Mouse (Mus musculus) embryonic facial prominence, embryonic 11.5 days (tissue): Measurements from ENCODE around the gene Cs. TPM values are rescaled to one million over a fixed set of nuclear protein-coding genes. Genes with fewer than 3 reads are reported as not detected.
"Not testable (repeated sequence)": the region's sequence is repeated elsewhere in the genome, so short reads cannot be mapped to it uniquely, and the experiment has no call there.

ENCODE experiments used
- ATAC-seq: fragments of 200-750 bp; cut with Nextera tagmentation; replicated peaks from 2 replicates; pipeline ENCODE4 v1.8.0; 2017; ENCODE audit warnings: low read depth; ENCODE audit not compliant: insufficient number of reproducible peaks, low FRiP score, low TSS enrichment
- DNase-seq: peaks from one replicate; pipeline ENCODE4 v3.0.0-alpha.2; 2015; ENCODE audit warnings: low spot score
- H3K27ac ChIP-seq: fragments of 300-500 bp; sonication (generic); replicated peaks from 2 replicates; pipeline ENCODE4 v1.5.1; 2014; ENCODE audit warnings: mild to moderate bottlenecking, low read depth, low read length, control low read depth
- H3K27me3 ChIP-seq: fragments of 300-500 bp; sonication (generic); 2 replicates; pipeline ENCODE4 v1.6.1; 2014; ENCODE audit warnings: mild to moderate bottlenecking, low read length, moderate library complexity, mixed read lengths; ENCODE audit not compliant: control insufficient read depth, insufficient read depth
- H3K36me3 ChIP-seq: fragments of 300-500 bp; sonication (generic); replicated peaks from 2 replicates; pipeline ENCODE4 v1.6.1; 2014; ENCODE audit warnings: low read depth, mild to moderate bottlenecking, low read length, moderate library complexity, mixed read lengths; ENCODE audit not compliant: control insufficient read depth, insufficient read depth
- H3K4me1 ChIP-seq: fragments of 300-500 bp; sonication (generic); 2 replicates; pipeline ENCODE4 v1.6.1; 2014; ENCODE audit warnings: low read length, mixed read lengths; ENCODE audit not compliant: control insufficient read depth, insufficient read depth
- H3K4me2 ChIP-seq: fragments of 300-500 bp; sonication (generic); 2 replicates; pipeline ENCODE4 v1.6.1; 2014; ENCODE audit warnings: low read depth, mild to moderate bottlenecking, control low read depth, low read length, moderate library complexity
- H3K4me3 ChIP-seq: fragments of 300-500 bp; sonication (generic); 2 replicates; pipeline ENCODE4 v1.5.1; 2014; ENCODE audit warnings: low read depth, low read length, control low read depth
- H3K9ac ChIP-seq: fragments of 300-500 bp; sonication (generic); replicated peaks from 2 replicates; pipeline ENCODE4 v1.6.1; 2014; ENCODE audit warnings: mild to moderate bottlenecking, control low read depth, low read length
- H3K9me3 ChIP-seq: fragments of 300-500 bp; sonication (generic); replicated peaks from 2 replicates; pipeline ENCODE4 v1.6.1; 2016; ENCODE audit warnings: mild to moderate bottlenecking, low read length, inconsistent platforms, mixed read lengths; ENCODE audit not compliant: control insufficient read depth
- WGBS: fragments of 180-500 bp; shearing (Covaris S2); extraction: QIAGEN DNeasy Blood & Tissue Kit; methylation state at CpG from one replicate; pipeline ENCODE4 v1.1.7; 2014; 5-methylcytosine and 5-hydroxymethylcytosine counted together
- polyA plus RNA-seq: library from polyadenylated mRNA; unstranded; fragments of >200 nt; fragmentation: Nextera tagmentation; extraction: Ambion mirVana; gene quantifications from 2 replicates; pipeline ENCODE4 v1.2.1, GENCODE M21; 2014

The Cs gene
- 246 and 258 TPM in 2 replicates for polyA plus RNA-seq

DNA sequence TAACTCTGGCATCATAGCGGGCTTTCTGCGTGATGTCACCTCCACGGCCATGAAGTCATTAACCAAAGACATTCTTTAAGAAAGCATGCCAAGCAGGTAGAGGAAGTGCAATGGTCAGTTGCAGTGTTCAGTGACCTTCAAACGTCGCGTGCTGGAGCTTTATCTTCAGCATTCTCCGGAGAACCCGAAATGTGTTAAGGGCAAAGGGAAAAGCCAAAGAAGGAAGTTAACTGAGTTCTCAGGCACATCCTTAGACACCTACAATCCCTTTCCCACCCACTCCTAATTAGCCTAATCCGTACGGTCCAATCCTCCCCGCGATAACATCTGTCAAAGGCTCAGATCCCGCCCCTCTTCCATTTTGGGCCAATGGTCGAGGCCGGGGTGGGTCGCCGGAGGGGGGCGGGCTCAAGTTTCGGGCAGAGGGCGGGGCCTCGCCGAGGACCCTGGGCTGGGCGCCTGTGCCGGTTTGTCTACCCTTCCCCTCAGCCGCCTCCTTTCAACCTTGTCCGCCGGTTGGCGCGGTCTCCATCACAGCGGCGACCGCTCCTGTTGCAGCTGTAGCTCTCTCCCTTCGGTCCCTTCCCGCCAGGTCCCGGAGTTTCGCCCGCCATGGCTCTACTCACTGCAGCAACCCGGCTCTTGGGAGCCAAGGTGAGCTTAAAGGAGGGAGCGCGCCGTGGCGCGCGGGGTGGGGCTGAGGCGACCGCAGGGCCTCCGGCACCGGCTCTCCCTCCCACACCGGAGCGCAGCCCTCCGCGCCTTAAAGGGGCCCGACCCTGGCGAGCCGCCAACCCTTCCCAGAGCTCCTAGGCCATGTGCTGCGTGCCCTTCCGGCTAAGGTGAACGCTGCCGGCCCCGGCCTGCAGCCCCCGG is at the start of gene Cs:
Gene Cs (plus strand): TSS at position 429 of the 876 bp plus-strand sequence.
- Histone ChIP-seq H3K27me3 (no peaks in the 10 kb centered on the region), H3K27ac (peak within 1 kb of the TSS; percentile 89), H3K4me2 (peak within 1 kb of the TSS; percentile 66), H3K9me3 (no peaks in the 10 kb centered on the region), H3K4me3 (peak within 1 kb of the TSS; percentile 86), H3K36me3 (no peaks in the 10 kb centered on the region), H3K9ac (peak within 1 kb of the TSS; percentile 85), H3K4me1 (no peaks in the 10 kb centered on the region)
- peak; percentile 97 for ATAC-seq
- DNase-seq: peak; percentile 98
- under 1% methylated on average over 61 of the region's 61 CpGs for WGBS

DNA sequence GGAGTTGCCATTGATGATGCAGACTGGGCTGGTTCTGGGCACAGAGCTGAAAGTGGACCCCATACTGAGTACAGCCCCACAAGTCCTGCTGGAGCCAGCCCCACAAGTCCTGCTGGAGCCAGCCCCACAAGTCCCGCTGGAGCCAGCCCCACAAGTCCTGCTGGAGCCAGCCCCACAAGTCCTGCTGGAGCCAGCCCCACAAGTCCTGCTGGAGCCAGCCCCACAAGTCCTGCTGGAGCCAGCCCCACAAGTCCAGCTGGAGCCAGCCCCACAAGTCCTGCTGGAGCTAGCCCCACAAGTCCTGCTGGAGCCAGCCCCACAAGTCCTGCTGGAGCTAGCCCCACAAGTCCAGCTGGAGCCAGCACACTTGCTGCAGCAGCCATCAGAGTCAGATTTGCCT is 46.9 kb upstream of the Cs start:
- not testable (repeated sequence) for ATAC-seq, H3K4me3 ChIP-seq, H3K9ac ChIP-seq, DNase-seq, H3K9me3 ChIP-seq, H3K27me3 ChIP-seq, H3K36me3 ChIP-seq, H3K27ac ChIP-seq, H3K4me1 ChIP-seq, H3K4me2 ChIP-seq
- WGBS: 56% methylated on average over 1 of the region's 1 CpGs

DNA sequence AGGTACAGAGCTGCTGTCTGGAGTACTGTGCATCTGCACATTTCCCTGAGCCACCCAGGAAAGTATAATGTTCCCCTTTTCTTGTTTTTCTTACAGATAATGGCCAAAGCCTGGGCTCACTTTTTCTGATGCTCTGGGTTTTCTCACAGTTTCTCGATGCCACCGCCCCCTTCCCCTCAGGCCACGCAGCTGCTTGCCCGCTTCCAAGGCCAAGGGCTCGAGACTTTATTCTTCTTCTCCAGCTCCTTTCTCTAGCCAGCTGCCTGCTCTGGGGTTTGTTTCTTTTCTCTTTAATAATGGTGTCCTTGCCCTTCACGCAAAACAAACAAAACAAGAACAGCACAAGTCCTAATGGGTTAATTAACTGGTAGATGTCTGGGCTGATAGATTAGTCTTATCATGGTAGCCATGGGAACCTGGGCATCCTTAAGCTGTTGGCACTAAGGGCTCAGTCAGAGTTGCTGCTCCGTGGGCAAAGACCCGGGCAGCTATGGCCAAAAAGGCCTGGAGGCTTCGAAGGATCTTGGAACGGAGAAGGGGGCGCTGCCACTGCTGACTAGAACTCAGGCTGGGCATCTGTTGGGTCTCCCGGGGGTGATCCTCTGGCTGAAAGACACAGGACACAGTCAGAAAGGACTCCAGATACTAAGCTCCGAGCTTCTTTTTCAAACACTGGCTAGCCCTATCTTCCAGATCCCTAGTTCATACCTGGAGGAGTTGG is 41.0 kb upstream of the Cs start:
- ATAC-seq: no peak
- Histone ChIP-seq H3K4me1 (no peaks in the 10 kb centered on the region), H3K4me3 (no peak overlapping the region), H3K9ac (no peak overlapping the region), H3K27ac (no peak overlapping the region), H3K9me3 (no peaks in the 10 kb centered on the region), H3K27me3 (no peaks in the 10 kb centered on the region), H3K4me2 (no peak overlapping the region), H3K36me3 (no peaks in the 10 kb centered on the region)
- 79% methylated on average over 13 of the region's 13 CpGs for WGBS
- no peak for DNase-seq

DNA sequence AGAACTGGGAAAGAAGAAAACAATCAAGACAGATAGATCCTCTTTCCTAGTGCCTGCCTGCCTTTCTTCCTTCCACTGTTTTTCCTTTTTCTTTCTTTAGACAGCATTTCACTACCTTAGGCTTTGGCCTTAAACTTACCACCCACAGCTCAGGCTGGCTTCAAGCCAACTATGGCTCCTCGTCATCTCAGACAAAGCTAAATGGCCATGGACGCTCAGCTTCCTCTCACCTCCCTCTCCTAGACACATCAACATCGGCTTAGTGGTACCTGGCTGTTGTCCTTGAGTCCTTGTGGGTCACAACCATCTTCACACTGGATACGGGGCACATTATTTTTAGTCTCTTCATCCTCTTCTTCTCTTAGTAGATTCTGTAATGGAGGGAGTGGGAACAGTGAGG is 40.3 kb upstream of the Cs start:
- no peak for DNase-seq
- Histone ChIP-seq H3K4me2 (no peak overlapping the region), H3K27me3 (no peaks in the 10 kb centered on the region), H3K4me3 (no peak overlapping the region), H3K9me3 (no peaks in the 10 kb centered on the region), H3K36me3 (no peaks in the 10 kb centered on the region), H3K27ac (no peak overlapping the region), H3K9ac (no peak overlapping the region), H3K4me1 (no peaks in the 10 kb centered on the region; the same call in 1 of the 2 replicates)
- WGBS: 88% methylated on average over 4 of the region's 4 CpGs
- no peak for ATAC-seq

DNA sequence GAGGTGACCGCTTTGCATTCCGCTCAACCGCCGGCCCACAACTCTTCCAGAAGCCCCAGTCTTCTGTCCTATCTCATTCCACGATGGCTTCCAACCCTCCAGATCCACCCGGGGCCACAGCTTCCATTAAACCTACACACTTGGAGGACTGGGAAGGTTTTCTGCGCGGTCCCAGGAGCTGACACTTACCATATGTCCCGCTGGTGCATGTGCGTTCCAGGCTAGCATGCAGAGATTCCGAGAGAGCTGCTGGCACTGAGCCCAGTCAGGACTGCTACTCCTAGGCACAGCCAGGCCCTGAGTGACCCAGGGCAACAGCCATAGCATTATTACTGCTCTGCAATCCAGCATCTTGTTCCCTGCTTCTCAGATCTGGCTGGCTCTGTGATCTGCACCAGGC is 39.9 kb upstream of the Cs start:
- no peak overlapping the region for H3K4me3 ChIP-seq
- peaks cover 4% of the 10 kb centered on the region for H3K4me1 ChIP-seq
- H3K36me3 ChIP-seq: no peaks in the 10 kb centered on the region
- ATAC-seq: no peak
- no peak overlapping the region for H3K27ac ChIP-seq
- H3K9me3 ChIP-seq: no peaks in the 10 kb centered on the region
- DNase-seq: no peak
- H3K4me2 ChIP-seq: no peak overlapping the region
- whole genome bisulfite sequencing: 86% methylated on average over 11 of the region's 11 CpGs
- no peak overlapping the region for H3K9ac ChIP-seq
- H3K27me3 ChIP-seq: no peaks in the 10 kb centered on the region

DNA sequence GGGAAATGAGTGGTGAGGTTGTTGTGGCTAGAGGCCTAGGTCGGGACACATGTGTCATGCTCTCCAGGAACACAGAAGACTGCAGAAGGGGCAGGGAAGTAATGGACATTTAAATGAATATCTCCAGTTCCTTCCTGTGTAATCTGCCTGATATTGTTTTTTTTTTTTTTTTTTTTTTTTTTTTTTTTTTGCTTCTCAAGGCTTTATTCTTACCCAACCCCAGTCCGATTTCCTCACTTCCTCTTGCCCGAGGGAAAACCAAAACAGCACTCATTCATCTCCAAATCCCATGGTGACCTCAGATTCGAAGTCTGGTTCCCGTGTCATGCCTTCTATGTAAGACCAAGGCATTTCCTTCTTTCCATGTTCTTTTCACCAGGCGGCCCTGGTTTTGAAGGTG is 39.3 kb upstream of the Cs start:
- no peak for ATAC-seq
- Histone ChIP-seq H3K4me1 (peaks cover 4% of the 10 kb centered on the region), H3K27me3 (no peaks in the 10 kb centered on the region), H3K4me2 (no peak overlapping the region), H3K27ac (no peak overlapping the region), H3K4me3 (no peak overlapping the region), H3K9me3 (no peaks in the 10 kb centered on the region), H3K36me3 (no peaks in the 10 kb centered on the region), H3K9ac (no peak overlapping the region)
- 60% methylated on average over 6 of the region's 6 CpGs for WGBS
- DNase-seq: no peak

DNA sequence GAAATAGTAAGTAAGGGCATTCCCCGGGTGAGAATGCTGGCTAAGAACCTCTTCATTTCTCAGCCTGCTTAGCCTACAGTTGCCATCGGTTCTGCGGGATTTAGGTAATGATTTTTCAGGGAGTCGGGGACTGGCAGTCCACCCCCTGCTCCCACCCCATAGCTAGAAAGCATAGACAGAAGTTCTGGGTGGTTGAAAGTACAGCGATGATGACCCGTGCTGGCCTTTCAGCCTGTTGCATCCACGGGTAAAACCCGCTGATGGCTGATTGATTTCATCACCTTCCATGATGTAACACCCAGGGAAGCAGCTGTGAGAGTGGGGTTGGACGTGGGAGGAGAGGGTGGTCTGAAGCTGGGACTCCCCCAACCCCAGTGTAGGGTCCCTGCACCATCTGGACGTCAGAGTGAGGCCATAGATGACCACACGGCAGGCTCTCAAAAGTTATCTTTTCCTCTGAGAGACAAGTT is 38.8 kb upstream of the Cs start, which contains the start of gene Il23a:
Gene Il23a (minus strand): TSS at position 51 of the 470 bp plus-strand sequence.
- H3K4me1 ChIP-seq: peaks cover 4% of the 10 kb centered on the region
- 82% methylated on average over 11 of the region's 11 CpGs for WGBS
- no peaks in the 10 kb centered on the region for H3K9me3 ChIP-seq
- H3K4me2 ChIP-seq: no peak within 1 kb of the TSS
- DNase-seq (no peak), ATAC-seq (no peak)
- no peaks in the 10 kb centered on the region for H3K27me3 ChIP-seq
- no peaks in the 10 kb centered on the region for H3K36me3 ChIP-seq
- H3K9ac ChIP-seq: no peak within 1 kb of the TSS
- H3K27ac ChIP-seq: no peak within 1 kb of the TSS
- H3K4me3 ChIP-seq: no peak within 1 kb of the TSS

DNA sequence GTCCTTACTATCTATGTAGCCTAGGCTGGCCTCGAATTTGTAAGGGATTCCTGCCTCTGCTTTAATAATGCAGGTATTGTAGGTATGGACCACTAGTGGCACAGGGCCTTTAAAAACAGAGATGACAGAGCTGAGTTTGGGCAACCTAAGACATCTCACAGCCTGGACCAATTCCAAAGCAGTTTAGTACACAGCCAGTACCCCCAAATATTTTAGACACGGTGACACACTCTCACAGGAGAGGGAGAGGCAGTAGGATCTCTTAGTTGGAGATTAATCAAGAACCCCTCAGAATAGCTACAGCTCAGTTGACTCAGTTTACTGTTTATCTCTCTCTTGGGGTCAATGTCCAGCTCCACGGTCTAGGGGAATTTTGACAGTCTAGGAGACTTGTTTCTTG is 35.2 kb upstream of the Cs start:
- Histone ChIP-seq H3K27ac (peak overlapping the region; percentile 80; the same call in 1 of the 2 replicates), H3K36me3 (no peaks in the 10 kb centered on the region), H3K4me3 (peak overlapping the region; percentile 60), H3K4me2 (peak overlapping the region; percentile 79), H3K4me1 (peaks cover 9% of the 10 kb centered on the region), H3K27me3 (no peaks in the 10 kb centered on the region), H3K9me3 (no peaks in the 10 kb centered on the region), H3K9ac (peak overlapping the region; percentile 92)
- WGBS: 36% methylated on average over 3 of the region's 3 CpGs
- ATAC-seq (no peak), DNase-seq (no peak)
